Mouse (Mus musculus) fibroblast of lung, adult 2 months (primary cell): ENCODE measurements around the gene Tsr1.

Source experiments
- DNase-seq: peaks from one replicate; pipeline ENCODE4 v3.0.0-alpha.2; 2011; ENCODE audit warnings: low read depth

Tsr1 gene

DNA sequence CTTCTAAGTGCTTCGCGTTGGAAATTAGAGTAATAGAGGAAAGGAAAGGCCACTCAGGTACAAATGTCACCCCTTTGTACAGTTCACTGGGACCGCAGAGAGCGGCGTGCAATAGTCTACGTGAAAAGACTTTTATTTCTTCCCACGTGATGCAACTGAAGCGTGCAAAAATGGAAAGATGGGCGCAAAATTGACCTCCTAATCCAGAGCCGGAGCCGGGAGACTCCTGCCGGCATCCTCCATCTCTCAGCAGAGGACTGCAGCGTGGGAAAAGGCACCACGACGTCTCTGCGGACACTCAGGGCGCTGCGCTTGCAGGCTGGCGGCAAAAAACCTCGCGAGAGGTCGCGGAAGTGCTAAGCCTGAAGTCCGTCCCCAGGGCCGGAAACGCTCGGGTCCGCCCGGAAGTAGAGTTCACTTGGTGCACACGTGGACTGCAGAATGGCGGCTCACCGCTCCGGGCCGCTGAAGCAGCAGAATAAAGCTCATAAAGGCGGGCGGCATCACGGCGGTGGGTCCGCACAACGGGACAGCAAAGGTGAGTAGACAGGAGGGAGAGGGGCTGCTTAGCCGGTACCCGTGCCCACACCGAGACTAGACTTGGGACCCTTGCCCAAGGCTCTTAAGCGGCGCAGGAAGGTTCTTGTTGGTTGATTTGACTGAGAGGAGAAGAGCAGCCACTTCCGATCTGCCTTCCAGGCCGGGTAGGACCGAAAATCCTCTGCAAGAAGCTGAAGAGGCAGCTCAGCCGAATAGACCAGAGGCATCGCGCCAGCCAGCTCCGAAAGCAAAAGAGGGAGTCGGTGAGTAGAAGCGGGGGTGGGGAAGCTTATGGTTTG is at the start of gene Tsr1:
Gene Tsr1, plus strand, starts transcription at position 394 of the 839 bp plus-strand sequence.
- peak; percentile 71 for DNase-seq

DNA sequence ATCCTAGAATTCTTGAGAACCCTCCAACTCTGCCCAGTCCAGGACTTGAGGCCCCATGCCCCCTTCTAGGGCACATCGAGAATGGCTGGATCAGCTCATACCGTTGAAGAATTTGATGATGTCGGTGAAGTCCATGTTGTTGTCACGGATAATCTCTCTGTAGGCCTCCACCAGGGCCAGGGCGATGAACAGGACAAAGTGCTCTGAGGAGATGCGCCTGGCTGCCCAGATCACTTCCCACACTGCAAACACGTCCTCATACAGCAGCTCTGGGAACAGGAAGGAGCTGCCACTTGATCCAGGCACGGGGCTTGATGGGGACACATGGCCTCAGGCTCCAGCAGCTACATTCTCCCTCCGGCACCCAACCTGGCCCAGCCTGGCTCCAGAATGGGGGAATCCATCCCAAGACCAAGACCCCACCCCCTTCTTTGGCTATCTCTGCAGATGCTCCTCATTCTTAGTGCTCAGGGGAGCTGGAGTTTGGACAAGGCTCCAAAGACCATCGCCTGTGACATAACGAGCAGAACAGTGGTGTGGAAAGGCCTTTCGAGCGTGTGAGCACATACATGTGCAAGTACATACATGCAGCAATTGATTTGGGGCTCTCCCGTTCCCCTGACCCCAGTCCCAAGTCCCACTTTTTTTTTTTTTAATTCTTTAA is 46.7 kb upstream of the Tsr1 start:
- no peak for DNase-seq

DNA sequence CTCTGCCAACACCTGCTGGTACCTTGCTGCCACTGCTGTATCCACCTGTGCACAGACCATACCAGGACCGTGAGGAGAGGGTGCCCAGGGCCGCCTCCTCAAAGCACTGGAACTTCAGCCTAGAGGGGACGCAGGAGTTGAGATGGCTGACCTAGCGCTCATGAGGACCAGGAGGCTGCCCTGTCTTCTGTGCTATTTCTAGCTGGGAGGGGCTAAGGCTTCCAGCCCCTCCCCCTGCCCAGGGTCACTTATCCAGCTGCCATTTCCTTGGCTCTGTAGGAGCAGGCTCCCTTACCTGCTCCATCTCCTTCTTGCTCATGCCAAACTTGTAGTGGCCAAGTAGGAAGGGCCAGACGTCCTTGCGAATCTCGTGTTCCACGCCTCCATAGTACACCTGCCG is 40.1 kb upstream of the Tsr1 start:
- no peak for DNase-seq

DNA sequence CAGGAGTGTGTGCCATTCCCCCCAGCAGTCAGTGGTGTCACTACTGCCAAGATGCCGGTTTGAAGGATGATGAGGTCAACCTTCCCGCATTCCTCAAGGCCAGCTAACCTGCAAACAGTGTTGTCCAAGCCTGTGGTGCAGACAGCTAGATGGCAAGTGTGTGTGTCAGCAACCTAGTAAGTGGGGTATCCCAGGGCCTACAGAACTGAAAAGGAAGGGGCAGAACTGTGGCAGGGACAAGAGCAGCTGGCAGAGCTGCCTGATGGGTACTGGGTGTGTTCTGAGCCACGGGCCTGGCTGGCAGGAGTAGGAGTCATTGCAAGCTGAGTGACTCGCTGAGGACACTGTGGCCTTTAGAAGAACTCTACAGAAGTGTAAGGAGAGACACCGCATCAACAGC is 35.7 kb upstream of the Tsr1 start:
- DNase-seq: no peak

DNA sequence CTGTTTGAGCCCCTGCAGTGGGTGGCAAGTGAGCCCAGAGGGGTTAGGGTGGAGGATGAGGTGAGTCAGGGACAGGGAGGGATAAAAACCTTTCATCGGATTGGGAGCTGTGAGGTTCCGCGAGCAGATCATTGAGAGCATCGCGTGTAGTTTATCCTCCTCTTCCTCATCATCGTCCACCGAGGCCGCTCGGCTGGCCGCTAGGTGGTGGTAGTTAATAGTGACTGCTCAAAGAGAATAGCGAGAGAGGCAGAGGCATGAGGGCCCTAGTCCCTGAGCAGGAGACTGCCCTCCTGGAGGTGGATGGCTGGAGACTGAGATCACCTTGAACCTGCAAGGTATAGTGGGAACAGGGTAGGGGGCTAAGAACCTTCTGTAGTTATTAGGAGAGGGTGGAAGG is 34.4 kb upstream of the Tsr1 start:
- no peak for DNase-seq

DNA sequence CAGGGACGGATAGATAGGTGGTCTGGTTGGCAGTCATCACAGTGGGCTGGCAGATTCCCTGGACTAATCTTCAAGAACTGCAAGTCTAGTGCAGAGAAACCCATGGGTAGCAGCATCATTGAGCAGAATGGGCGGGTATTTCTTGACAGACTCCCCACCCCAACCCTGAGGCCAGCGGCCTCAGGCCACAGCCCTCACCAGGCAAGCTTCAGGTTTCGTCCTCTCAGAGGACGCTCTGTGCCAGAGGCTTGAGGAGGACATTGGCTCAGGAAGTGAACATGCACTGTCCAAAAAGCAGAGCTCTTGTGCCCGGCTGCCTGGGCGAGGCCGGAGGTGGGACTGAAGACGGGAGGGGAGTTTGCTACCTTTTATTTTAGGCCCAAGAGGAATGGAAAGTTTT is 33.5 kb upstream of the Tsr1 start:
- no peak for DNase-seq

DNA sequence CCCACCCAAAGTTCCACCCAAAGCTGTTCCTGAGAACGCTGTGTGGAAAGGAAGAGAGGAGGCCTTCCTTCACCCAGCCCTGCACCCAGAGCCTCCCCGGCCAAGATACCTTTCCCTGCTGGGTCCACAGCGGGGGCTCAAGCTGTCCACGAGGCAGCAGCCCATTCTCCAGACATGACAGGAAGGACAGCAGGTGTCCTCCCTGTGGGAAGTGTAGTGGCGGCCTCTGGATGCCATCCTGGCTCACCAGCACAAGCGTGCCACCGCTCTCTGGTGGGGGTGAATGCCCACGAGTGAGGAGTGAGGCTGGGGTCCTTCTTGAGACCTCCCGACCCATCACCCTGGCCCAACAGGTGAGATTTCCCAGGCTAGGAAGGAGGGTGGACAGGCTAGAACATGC is 32.6 kb upstream of the Tsr1 start:
- DNase-seq: no peak

DNA sequence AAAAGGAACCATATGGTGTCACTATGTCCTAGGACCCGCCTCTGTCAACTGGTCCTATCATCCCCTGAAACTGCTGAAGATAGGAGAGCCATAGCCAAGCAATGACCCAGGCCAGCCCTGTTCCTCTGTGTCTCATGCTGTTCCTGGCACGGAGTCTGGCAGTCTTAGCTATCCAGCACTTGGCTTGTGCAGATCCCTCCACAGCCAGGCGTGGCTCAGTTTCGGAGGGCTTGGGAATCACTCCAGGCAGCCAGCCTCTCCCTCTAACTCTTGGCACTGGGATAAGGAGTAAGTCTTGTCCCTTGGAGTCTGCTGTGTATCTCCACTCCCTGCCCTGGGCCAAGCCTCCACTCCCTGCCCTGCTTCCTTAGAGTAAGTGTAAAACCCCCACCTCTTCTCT is 31.2 kb upstream of the Tsr1 start:
- DNase-seq: peak; percentile 91

DNA sequence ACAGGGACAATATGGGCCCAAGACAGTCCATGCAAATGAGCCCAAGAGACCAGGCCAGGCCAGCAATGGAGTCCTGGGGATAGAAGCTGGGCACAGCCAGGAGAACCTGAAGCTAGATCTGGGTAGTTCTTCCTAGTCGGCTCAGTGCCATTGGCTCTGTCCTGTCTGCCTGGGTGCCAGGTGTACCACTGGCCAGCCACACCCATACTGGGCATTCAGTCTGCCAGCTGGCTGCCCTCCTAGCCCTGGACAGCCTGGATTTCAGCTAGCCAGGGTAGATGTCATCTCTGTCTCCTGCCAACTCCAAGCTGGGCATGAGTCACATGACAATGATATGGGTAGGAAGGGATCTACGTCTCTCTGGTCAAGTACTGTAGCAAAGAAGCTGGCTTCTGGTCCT is 30.7 kb upstream of the Tsr1 start:
- DNase-seq: peak; percentile 68

DNA sequence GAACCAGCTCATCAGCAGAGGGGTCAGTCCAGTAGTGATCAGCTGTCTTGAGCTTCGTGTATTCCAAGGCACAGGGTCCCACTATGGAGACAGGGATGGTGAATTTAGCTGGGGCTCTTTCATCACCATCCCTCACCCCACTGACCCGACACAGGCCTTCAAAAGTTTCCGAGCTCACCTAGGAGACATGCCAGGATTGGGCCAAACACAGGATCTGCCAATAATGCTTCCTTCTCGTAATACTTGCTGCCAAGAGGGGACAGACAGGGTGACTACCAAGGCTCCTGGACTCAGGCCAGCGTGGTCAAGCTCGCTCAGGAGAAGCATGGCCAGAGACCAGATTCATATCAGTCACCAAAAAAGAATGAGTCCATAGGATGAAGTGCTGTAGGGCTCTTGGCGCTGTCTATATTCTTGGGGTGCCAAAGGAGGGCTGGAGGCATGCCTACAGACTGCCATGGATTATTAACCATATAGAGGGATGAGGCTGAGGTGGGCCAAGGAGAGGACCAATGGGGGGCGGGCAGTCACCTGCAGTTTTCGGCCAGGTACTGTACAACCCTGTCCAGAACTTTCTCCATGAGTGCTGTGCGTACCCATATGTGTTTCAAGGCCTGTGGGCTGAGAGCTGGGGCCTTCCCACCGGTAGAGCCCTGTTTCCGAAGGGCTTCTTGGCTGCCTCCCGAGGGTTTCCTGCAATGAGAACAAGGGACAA is 29.7 kb upstream of the Tsr1 start:
- DNase-seq: no peak

DNA sequence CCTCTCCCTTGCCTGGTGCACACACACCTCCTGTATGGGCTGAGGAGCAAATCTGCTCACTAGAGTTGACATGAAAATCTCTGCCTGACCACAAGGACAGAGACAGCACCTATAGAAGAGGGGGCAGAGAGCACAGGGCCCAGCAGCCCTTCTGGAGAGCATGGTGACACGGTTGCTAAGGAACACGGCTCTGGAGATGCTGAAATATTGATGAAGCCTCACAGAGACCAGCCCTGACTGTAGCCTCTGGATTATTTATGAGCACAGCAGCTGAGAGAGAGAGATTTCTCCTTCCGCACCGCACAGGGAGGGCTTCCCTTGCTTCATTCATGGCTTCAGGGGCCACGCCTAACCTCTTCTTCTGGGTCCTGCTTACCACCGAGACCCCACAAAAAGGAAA is 28.3 kb upstream of the Tsr1 start:
- DNase-seq: no peak

DNA sequence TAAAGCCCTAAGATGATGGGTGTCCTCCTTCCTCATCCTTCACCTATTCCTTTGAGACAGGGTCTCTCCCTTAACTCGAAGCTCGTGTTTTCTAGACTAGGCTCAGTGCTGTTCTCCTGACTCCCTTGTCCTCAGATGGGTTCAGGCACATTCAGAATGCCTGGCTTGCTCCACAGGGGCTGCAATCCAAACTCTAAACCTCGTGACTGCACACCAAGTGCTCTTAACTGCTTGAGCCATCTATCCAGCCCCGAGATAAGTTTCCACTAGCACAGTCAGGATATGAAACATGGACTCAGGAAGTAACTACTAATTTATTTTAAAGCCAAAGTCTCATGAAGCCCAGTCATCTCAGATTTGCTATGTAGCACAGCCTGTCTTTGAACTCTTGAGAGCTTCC is 27.3 kb upstream of the Tsr1 start:
- DNase-seq: no peak

DNA sequence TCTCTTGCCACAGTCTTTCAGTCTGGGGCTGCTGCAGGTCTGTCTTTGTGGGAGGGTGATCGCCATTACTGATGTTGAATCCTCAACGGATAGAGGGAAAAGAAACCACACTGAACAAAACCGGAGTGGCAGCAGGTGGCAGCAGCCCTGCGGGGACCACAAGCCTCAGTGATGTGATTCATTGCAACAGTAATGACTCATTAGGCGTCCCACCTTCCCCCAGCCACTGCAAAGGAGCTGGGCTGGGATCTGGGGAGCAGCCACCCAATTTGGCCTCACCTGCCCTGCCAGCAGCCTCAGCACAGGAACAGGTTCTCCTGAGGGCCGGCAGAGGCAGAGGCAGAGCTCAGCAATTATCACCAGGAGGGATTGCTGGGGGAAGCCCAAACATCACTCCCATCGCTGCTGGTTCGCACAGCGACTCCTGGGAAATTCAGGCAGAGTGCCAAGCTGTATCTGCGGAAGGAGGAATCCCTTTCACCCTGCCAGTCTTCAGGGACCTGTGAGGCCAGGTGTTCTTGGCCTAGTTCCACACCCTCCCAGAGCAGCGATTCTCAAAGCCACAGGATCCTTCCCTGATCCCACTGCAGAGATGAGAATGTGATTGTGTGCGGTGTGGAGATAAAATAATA is 26.8 kb upstream of the Tsr1 start:
- DNase-seq: no peak

DNA sequence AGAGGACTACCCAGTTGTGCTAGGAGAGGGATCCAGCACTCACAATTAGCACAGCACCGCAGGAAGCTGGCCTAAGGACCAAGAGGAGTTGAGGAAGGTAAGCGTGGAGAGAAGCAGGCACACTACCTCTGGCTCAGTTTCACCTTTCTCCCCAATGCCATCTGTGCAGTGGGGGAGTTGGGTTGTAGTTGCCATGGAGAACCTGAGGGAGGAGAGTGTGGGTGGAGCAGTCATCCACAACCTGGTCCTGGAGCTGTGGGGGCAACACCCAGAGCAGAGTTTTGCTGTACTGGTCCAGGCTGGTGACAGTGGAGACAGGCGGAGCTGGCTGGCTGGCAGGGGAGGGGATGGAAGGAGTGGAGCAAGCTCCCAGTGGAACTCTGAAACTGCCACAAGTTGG is 23.2 kb upstream of the Tsr1 start:
- no peak for DNase-seq

DNA sequence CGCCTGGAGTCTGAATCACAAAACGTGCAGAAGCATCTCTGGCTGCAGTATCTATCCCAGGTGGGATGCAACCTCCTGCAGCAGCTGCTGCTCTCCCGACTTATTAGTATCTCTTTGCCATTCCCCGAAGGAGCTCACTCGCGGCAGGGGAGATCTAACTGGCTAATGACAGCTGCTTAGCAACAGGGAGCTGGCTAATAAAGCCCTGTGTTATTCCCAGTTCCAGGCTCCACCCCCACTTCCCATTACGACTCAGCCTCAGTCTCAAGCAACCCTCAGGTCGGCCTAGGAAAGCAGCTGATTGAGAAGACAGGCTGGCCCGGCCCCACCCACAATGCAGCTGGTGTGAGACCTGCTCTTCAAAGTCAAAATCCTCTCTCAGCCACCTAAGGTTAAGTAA is 21.1 kb upstream of the Tsr1 start:
- DNase-seq: peak; percentile 72

DNA sequence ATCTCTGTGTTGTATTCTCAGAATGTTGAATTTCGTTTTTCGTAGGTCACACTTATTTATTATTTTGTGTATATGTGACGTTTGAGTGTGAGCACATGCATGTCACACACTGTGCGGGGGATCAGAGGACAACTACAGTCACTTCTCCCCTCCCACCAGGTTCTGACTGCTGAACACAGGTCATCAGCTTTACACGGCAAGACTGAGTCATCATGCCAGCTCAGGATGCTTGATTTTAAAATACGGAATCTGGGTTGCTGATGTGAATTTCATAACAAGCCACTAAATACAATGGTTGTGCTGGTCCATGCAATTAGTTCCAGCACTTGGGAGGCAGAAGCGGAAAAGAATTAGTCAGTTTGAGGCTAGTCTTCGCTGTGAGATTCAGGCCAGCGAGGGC is 16.9 kb upstream of the Tsr1 start:
- DNase-seq: peak; percentile 56

DNA sequence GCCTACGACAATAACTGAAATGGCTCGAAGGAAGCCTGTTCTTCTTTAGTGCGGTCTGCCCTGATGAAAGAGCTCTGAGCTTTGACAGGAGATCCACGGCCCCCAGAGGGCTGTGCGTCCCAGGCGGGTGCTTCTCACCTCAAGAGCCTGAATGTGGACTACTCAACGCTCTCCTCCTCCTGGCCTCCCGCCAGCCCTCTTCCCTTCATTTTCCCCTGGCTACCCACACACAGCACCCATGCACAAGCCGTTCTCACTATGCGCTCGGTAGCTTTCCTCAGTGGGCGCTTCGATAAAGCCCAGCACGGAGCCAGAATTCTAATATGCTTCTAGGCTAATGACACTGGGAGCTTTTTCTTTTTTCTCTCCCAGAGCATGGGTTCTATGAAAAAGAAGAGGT is 15.9 kb upstream of the Tsr1 start:
- DNase-seq: no peak

DNA sequence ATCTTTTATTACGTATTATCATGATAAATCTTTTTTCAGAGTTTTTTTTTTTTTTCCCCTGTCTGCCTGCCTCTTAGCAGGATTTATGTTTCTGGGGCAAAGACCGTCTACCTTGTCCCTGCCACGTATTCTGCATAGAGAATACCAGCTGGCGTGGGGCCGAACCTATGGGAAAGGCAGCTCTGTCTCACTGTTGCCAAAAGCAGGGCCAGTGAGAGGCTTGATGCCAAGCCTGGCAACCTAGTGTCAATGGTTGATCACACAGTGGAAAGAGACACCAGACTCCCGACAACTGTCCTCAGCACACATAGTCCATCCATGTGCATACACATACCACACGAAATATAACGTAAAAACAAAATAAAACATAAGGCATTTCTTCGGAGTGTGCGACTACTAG is 14.8 kb upstream of the Tsr1 start:
- no peak for DNase-seq

DNA sequence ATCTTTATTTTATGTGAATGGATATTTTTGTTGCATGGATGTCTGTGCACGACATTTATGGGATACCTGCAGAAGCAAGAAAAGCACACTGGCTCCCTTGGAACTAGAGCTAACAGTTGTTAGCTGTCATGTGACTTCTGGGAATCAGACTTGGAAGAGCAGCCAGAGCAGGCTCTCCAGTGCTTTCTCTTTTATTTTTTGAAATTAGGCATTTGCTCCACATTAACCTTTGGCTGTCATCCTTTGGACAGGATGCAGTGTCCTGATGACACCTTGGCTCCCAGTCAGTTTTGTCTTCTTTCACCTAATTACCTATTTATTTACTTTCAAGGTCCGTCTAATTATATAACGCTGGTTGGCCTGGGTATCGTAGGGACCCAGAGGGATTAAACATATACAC is 3.3 kb upstream of the Tsr1 start:
- no peak for DNase-seq

DNA sequence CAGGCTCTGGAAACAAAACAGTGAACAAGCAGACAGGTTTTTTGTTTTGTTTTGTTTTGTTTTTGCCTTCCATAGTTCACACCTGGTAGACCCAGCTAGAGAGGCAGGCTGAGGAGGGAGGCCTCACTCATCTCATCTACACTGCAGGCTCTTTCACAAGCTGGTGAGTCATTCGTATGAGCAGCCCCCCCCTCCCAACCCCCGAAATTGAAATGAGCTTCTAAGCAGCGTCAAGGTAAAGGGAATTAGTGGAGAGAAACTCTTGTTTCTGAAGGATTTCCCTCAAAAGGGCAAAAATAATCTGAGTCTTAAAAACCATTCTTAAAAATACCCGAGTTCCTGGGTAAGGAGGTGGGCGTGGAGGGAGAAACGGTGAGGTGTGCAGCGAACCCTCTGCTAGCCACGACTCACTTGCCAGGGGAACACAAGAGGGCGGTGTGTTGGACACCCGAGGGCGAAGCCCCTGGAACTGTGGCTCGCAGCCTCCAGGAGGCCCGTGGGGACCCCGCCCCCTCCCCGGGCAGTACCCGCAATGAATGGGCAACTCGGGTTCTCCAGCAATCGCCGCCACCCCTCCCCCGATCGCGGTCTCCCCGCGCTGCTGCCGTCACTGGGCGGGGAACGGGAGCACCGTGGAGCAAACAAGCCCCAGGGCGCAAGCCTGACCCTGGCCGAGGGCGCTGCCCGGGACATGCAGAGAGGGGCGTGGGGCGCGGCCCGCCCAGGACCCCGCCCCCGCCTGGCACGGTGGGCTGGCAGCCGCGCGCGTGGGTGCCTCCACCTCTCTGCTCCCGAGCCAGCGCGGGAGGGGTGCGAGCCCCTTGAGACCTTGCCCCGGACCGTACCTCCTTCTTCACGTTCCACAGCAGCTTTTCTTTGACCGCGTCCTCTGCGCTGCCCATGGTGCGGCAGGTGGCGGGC is 1.6 kb upstream of the Tsr1 start:
- DNase-seq: peak; percentile 35

DNA sequence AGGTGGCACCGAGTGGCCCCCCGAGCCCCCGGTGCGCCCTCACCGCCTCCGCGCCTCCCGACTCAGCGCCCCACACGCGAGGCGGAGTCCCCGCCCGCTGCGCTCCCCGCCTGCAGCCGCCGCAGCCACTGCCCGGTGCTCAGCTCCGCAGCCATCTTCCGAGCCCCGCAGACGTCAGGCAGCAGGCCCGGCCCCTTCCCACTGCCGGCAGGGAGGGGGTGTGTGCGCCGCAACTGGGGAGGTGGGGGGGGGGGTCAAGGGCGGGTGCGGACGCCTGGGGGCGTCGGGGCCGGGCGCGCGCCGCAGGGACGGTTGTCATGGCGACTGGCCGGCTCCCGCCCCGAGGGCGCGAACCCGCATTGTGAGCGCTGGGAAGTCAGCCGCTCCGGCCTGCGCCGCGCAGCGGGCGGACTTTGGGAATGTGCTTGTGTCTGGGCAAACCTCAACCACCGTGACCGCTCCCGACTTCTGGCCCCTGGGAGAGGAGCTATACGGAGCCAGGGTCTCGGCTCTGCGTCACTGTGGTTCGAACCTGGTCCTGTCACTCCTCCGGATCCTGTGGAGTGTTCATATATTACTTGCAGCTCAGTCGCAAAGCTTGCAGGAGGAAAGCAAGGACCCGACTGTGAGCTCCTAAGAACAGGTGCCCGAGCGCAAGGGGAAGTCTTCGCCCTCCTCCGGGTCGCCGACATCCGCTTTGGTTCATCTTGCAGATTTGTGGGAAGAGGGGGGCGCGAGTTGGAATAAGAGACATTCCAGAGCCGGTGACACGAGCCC is 782 bp upstream of the Tsr1 start, which contains the start of gene Sgsm2:
Gene Sgsm2, minus strand, starts transcription at position 160 of the 777 bp plus-strand sequence.
- peak; percentile 39 for DNase-seq
